Mouse (Mus musculus) gonadal fat pad, adult 2 months (tissue): ENCODE data around the gene Dchs2. TPM values are rescaled to one million over a fixed set of nuclear protein-coding genes. Genes with fewer than 3 reads are reported as not detected.
"Not testable (repeated sequence)": the region's sequence is repeated elsewhere in the genome, so short reads cannot be mapped to it uniquely, and the experiment has no call there.

Experiments
- DNase-seq: peaks from one replicate; pipeline ENCODE4 v3.0.0-alpha.2; 2012; ENCODE audit warnings: low read depth
- polyA plus RNA-seq: library from polyadenylated mRNA; depleted of rRNA; stranded (reverse); fragments of >200 nt; gene quantifications from 2 replicates; pipeline ENCODE4 v1.2.3, GENCODE M21; 2012; rRNA removed

Gene Dchs2
- 0.38 and 0.58 TPM in 2 replicates for polyA plus RNA-seq

GRCm38 (mm10) chr3:83127726-83128448, at the start of gene Dchs2:
Dchs2 (plus strand) TSS chr3:83127948.
- no peak for DNase-seq

DNA sequence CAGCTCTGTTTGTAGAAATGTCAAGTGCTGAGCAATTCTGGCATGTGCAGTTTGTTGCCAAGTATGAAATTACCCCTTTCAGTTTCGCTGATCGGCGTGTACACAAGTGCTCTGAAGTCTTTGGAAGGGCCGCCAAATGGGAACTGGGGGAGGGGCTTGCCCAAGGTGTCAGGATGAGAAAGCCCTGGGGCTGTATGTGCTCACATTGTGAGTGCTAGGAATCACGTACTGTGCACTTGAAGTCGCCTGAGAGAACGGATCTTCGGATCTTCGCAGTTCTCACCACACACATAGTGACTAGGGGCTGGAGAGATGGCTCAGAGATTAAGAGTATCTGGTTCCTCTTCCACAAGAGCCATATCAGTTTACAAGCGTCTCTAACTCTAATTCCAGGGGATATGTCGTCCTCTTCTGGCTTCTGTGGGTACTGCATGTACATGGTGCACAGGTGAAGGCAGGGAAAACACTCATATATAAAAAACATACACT, 47.1 kb upstream of the Dchs2 start:
- no peak for DNase-seq

DNA sequence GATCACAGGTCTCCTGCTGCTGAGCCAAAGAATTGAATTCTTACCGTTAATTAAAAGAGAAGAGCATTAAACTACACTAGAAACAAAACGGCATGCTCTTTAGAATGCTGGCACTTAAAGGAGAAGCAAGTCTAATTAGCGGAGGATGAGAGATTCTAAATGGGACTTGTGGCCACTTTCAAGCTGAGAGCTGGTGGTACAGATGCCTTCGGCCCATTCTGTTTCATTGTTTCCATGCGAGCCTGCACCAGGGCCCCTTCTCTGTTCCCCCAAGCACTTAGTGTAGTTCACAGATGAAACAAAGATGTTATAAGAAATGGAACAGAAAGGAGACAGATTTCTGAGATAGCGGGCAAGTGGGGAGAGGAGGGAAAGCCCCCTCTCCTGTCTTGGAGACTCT, 30.2 kb upstream of the Dchs2 start:
- no peak for DNase-seq

GRCm38 (mm10) chr3:83098546-83099034, 29.2 kb upstream of the Dchs2 start:
- DNase-seq, result no peak

DNA sequence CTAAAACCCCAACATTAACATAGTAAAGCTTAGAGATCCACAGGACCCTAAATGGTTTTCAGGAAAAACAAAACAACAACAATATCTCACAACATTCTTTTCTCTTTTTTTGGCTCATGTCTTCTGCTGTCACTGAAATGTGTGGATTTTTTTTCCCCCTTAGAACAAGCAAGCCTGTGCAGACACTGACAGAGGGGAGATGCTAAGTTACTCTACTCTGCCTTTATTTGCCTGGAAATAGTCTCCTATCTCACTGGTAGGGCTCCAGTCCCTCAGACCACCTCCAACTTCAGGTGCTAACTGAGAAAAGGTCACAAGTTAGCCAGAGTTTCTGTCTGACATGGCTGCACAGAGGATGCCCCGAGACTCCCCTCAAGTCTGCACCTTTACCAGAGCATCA, 28.6 kb upstream of the Dchs2 start:
- DNase-seq, result no peak

- DNase-seq, result no peak
Observed at GRCm38 (mm10) chr3:83099651-83100050, 28.1 kb upstream of the Dchs2 start.

DNA sequence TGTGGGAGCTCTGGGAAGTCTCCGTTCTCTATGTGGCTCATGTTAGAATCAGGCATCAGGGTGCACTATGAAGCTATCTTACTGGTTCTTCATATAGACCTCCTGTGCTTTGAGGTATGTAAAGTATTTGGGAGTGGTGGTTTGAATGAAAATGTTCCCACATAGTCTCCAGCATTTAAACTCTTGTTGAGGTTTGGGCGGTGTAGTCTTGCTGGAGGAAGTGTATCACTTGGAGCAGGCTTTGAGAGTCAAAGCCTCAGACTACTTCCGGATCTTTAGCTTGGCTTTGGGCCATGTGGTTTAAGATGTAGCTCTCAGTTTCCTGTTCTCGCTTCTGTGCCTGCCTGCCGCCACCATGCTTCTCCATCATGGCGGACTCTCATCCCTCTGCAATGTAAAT, 25.5 kb upstream of the Dchs2 start:
- DNase-seq, result no peak

DNA sequence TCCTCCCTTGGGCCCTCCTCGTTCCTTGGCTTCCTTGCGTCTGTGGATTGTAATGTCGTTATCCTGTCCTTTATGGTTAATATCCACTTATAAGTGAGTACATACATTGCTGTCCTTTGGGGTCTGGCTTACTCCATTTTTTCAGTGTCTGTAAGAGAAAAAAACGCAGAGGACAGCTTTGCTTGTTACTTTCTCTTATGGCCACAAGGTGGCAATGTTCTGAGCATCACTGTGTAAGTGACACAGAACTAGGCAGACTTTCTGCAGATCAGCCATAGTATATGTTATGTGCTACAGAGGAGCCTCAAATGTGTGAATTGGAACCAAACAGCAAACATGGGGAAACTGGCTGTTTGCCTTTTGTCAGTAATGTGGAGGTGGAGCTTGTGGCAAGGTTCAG, 17.6 kb upstream of the Dchs2 start:
- no peak for DNase-seq

DNA sequence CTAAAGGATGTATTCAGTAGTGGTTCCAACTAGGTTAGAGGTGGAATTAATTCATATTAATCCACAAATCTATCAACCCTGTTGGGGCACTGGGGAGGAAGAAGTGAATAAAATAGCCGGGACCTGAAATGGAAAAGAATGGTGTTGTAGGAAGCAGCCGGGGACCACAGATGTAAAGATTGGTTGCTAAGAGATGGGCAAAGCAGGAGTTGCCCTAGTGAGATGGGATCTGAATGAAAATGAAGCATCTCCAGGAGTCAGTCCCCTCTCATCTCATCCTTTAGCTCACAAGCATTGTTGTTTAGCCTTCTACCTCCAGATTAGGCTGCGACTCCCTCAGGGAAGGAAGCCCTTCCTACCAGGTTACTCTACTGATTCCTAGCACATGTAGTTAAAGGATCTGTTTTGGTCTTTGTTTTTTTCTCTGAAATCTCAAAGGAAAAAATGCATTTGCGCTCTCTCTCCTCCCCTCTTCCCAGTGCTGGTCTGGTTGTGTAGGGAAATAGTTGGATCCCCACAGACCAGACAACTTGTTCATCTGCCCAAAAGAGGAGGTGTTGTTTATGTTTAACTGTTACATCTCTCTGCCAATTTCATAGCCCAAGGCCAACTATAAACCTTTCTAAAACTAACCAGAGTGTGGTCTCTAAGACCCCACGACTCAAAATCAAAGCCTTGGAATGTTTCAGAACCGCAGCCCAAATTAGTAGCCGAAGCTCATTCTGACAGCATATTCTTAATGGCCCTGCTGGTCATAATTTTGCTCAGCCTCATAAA, 16.1 kb upstream of the Dchs2 start:
- DNase-seq, result no peak

GRCm38 (mm10) chr3:83112869-83113268, 14.9 kb upstream of the Dchs2 start:
- DNase-seq, result no peak

DNA sequence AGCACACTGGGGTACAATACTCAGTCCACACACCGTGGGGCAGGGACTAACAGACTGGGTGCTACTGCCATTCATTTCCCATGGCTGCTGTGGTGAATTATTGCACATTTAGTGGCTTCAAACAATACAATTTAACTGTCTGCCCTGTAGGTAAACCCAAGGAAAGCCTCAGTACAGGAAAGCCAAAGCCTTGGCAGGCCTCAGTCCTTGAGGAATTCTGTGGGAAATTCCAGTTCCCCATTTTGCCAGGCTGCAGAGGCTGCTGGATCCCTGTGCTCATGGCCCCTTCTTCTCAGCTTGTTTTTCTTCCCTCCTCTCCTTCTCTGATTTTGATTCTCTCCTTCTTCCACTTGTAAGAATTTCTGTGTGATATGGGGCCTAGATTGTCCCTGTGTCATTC, 12.8 kb upstream of the Dchs2 start:
- no peak for DNase-seq

DNA sequence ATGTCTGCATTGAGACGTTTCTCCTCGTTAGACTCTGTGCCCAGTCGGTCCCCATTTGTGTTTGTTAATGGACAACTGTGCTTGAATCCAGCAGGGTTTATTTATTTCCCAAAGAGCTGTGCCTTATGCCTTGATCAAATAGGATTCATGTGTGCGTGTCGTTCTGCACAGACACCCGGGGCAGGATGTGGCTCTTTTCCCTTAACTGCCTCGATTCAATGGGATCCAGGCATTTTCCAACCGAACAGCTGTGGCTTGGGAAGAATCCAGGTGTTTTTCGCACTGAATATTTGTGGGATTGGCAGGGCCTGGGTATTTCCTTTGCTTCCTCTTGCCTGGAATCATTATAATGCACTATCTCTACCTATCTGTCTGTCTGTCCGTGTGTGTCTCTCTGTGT, 10.2 kb upstream of the Dchs2 start:
- no peak for DNase-seq

- DNase-seq, result not testable (repeated sequence)
Observed at GRCm38 (mm10) chr3:83123945-83124344, 3.8 kb upstream of the Dchs2 start.

- DNase-seq, result no peak
Observed at GRCm38 (mm10) chr3:83127088-83127725, 541 bp upstream of the Dchs2 start.

DNA sequence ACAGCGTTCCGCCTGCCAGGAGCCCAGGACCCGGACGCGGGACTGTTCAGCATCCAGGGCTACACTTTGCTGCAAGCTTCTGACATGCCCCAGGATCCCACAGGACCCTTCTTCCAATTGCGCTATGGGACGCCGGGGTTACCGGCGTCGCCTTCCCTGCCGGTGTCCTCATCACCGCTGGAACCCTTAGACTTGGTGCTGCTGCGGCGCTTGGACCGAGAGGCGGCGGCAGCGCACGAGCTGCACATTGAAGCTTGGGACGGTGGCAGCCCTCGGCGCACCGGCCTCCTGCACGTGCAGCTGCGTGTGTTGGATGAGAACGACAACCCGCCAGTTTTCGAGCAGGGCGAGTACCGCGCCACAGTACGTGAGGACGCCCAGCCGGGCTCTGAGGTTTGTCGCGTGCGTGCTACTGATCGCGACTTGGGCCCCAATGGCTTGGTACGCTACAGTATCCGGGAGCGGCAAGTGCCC, 738 bp downstream of the Dchs2 start:
- DNase-seq, result no peak

DNA sequence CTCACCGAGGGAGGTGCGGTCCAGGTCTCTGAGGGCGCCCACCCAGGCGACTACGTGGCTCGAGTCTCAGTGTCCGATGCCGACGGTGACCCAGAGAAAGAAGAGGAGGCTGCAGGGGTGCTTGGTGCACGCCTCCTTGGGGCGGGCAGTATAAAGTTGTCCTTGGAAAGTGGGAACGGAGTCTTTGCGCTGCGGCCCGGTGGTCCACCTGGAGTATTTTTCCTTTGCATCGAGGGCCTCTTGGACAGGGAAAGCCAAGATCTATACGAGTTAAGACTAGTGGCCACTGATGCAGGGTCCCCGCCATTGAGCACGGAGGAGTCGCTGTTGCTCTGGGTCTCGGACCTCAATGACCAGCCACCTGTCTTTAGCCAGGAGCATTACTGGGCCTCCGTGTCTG, 1.4 kb downstream of the Dchs2 start:
- DNase-seq, result no peak

DNA sequence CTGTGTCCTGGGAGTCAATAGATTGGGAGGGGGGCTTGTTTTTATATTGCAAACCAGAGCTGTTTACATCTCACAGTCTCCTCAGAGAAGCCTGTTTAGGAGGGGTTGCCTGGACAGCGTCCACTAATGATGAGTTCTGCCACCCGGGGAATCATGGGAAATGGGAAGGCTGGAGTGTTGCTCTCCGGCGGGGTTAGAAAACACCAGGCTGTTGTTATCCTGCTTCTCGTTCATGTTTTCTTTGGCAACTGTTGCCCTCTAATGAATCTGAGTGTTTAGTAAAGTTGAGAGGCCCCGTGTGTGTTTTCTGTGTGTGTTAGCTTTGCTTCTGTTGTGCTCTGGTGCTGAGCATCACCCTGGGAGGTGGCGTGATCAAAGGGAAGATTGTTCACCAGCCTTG, 8.7 kb downstream of the Dchs2 start:
- DNase-seq, result no peak

GRCm38 (mm10) chr3:83138820-83139219, 11.1 kb downstream of the Dchs2 start:
- DNase-seq, result no peak

DNA sequence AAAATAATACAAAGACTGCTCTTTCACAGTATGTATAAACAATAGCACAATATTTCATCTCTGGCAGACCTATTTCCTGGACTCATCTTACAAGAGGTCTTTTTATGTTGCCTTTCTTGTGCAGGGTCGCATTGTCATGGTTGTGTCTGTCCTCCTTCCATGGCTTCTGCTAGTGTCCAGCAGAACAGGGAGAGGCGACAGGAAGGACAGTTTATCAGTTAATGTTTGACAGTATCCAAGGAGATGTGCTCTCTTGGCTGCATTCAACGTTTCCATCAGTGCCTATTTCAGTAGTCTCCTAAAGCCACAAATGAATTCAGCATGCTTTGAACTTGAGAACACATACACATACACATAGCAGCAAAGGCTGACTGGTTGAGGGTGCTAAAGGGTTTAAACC, 17.9 kb downstream of the Dchs2 start:
- no peak for DNase-seq

- no peak for DNase-seq
Observed at GRCm38 (mm10) chr3:83147273-83148054, 19.7 kb downstream of the Dchs2 start.

DNA sequence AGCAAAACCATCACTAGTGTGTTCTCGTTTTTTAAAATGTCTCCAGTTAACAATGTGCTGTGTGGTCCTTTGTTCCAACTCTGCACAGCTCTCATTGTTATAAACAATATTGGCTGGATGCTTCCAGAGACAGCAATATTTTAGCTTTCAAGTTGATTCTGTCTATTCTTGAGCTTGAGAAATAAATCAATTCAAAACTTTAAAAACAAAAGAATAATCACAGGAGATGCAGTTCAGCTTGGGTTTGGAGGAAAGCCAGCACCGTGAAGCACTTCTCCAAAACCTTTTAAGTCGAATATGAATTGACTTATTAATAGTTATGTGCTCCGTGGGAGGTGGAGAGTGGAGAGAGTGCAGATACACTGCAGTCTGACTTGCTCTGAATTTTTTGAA, 20.3 kb downstream of the Dchs2 start:
- DNase-seq, result no peak

- no peak for DNase-seq
Observed at GRCm38 (mm10) chr3:83148508-83148907, 20.8 kb downstream of the Dchs2 start.
